Mouse (Mus musculus): Measurements from ENCODE around the gene Arhgap24. TPM values are rescaled to one million over a fixed set of nuclear protein-coding genes. Genes with fewer than 3 reads are reported as not detected.
A peak's percentile ranks its signal among the peaks of the same experiment; 100 is the strongest.

Gene Arhgap24
- polyA plus RNA-seq, 1 experiment from 2014 or later = 10.0 TPM

- Histone ChIP-seq H3K4me1 (ENCODE audit: control insufficient read depth, insufficient read depth, low read length) (no peaks in the 10 kb centered on the region), H3K4me2 (ENCODE audit: low read depth, low read length) (no peak overlapping the region), H3K4me3 (ENCODE audit: low read depth, low read length) (no peak overlapping the region), H3K9ac (replicated peaks; ENCODE audit: low read length) (no peak overlapping the region), H3K36me3 (replicated peaks; ENCODE audit: control insufficient read depth, insufficient read depth, low read depth, low read length) (no peaks in the 10 kb centered on the region), H3K27ac (replicated peaks; ENCODE audit: low read depth, low read length) (no peak overlapping the region), H3K9me3 (replicated peaks; ENCODE audit: control insufficient read depth, low read length) (no peaks in the 10 kb centered on the region), H3K27me3 (ENCODE audit: control insufficient read depth, insufficient read depth, low read length) (no peaks in the 10 kb centered on the region)
- ATAC-seq (replicated peaks; ENCODE audit: insufficient number of reproducible peaks, low FRiP score, low TSS enrichment, low read depth) (no peak), DNase-seq (ENCODE audit: low spot score) (no peak)
- WGBS = 59% methylated on average over 2 of the region's 2 CpGs
Measured at GRCm38 (mm10) chr5:102626671-102627070, 145.5 kb downstream of the Arhgap24 start.

GRCm38 (mm10) chr5:102629362-102629771 is 148.2 kb downstream of the Arhgap24 start:
- Histone ChIP-seq H3K36me3 (replicated peaks; ENCODE audit: control insufficient read depth, insufficient read depth, low read depth, low read length) (no peaks in the 10 kb centered on the region), H3K4me3 (ENCODE audit: low read depth, low read length) (no peak overlapping the region), H3K27me3 (ENCODE audit: control insufficient read depth, insufficient read depth, low read length) (no peaks in the 10 kb centered on the region), H3K27ac (replicated peaks; ENCODE audit: low read depth, low read length) (no peak overlapping the region), H3K4me1 (ENCODE audit: control insufficient read depth, insufficient read depth, low read length) (no peaks in the 10 kb centered on the region), H3K9ac (replicated peaks; ENCODE audit: low read length) (no peak overlapping the region), H3K4me2 (ENCODE audit: low read depth, low read length) (no peak overlapping the region), H3K9me3 (replicated peaks; ENCODE audit: control insufficient read depth, low read length) (no peaks in the 10 kb centered on the region)
- no peak for ATAC-seq (replicated peaks; ENCODE audit: insufficient number of reproducible peaks, low FRiP score, low TSS enrichment, low read depth)
- WGBS = 47% methylated on average over 11 of the region's 11 CpGs
- DNase-seq (ENCODE audit: low spot score) = peak; percentile 47

- ATAC-seq (replicated peaks; ENCODE audit: insufficient number of reproducible peaks, low FRiP score, low TSS enrichment, low read depth) (no peak), DNase-seq (ENCODE audit: low spot score) (no peak)
- no peak overlapping the region for H3K4me3 ChIP-seq (ENCODE audit: low read depth, low read length)
- no peaks in the 10 kb centered on the region for H3K27me3 ChIP-seq (ENCODE audit: control insufficient read depth, insufficient read depth, low read length)
- no peaks in the 10 kb centered on the region for H3K36me3 ChIP-seq (replicated peaks; ENCODE audit: control insufficient read depth, insufficient read depth, low read depth, low read length)
- no peaks in the 10 kb centered on the region for H3K4me1 ChIP-seq (ENCODE audit: control insufficient read depth, insufficient read depth, low read length)
- H3K4me2 ChIP-seq (ENCODE audit: low read depth, low read length) = no peak overlapping the region
- H3K9me3 ChIP-seq (replicated peaks; ENCODE audit: control insufficient read depth, low read length) = no peaks in the 10 kb centered on the region
- no peak overlapping the region for H3K27ac ChIP-seq (replicated peaks; ENCODE audit: low read depth, low read length)
- 87% methylated on average over 4 of the region's 4 CpGs for WGBS
- H3K9ac ChIP-seq (replicated peaks; ENCODE audit: low read length) = no peak overlapping the region
Measured at GRCm38 (mm10) chr5:102635591-102635990, 154.4 kb downstream of the Arhgap24 start.

- no peaks in the 10 kb centered on the region for H3K27me3 ChIP-seq (ENCODE audit: control insufficient read depth, insufficient read depth, low read length)
- H3K4me2 ChIP-seq (ENCODE audit: low read depth, low read length) = no peak overlapping the region
Measured at GRCm38 (mm10) chr5:102639782-102640559, 158.8 kb downstream of the Arhgap24 start.

GRCm38 (mm10) chr5:102643364-102643763 is 162.2 kb downstream of the Arhgap24 start:
- Histone ChIP-seq H3K27ac (replicated peaks; ENCODE audit: low read depth, low read length) (no peak overlapping the region), H3K4me2 (ENCODE audit: low read depth, low read length) (no peak overlapping the region), H3K27me3 (ENCODE audit: control insufficient read depth, insufficient read depth, low read length) (no peaks in the 10 kb centered on the region), H3K9ac (replicated peaks; ENCODE audit: low read length) (no peak overlapping the region), H3K9me3 (replicated peaks; ENCODE audit: control insufficient read depth, low read length) (no peaks in the 10 kb centered on the region), H3K36me3 (replicated peaks; ENCODE audit: control insufficient read depth, insufficient read depth, low read depth, low read length) (no peaks in the 10 kb centered on the region), H3K4me3 (ENCODE audit: low read depth, low read length) (no peak overlapping the region), H3K4me1 (ENCODE audit: control insufficient read depth, insufficient read depth, low read length) (no peaks in the 10 kb centered on the region)
- DNase-seq (ENCODE audit: low spot score) (no peak), ATAC-seq (replicated peaks; ENCODE audit: insufficient number of reproducible peaks, low FRiP score, low TSS enrichment, low read depth) (no peak)
- WGBS = 87% methylated on average over 7 of the region's 7 CpGs

More at GRCm38 (mm10) chr5:102639782-102640559, 158.8 kb downstream of the Arhgap24 start:
- 44% methylated on average over 7 of the region's 7 CpGs for WGBS
- Histone ChIP-seq H3K36me3 (replicated peaks; ENCODE audit: control insufficient read depth, insufficient read depth, low read depth, low read length) (no peaks in the 10 kb centered on the region), H3K4me3 (ENCODE audit: low read depth, low read length) (no peak overlapping the region), H3K9me3 (replicated peaks; ENCODE audit: control insufficient read depth, low read length) (no peaks in the 10 kb centered on the region), H3K27ac (replicated peaks; ENCODE audit: low read depth, low read length) (no peak overlapping the region), H3K9ac (replicated peaks; ENCODE audit: low read length) (no peak overlapping the region), H3K4me1 (ENCODE audit: control insufficient read depth, insufficient read depth, low read length) (no peaks in the 10 kb centered on the region)
- DNase-seq (ENCODE audit: low spot score) (peak; percentile 74), ATAC-seq (replicated peaks; ENCODE audit: insufficient number of reproducible peaks, low FRiP score, low TSS enrichment, low read depth) (0 out of 2 replicates have a peak, but pooled peaks have one; percentile 59)

- no peak for DNase-seq (ENCODE audit: low spot score)
- Histone ChIP-seq H3K27me3 (ENCODE audit: control insufficient read depth, insufficient read depth, low read length) (no peaks in the 10 kb centered on the region), H3K9ac (replicated peaks; ENCODE audit: low read length) (no peak overlapping the region), H3K27ac (replicated peaks; ENCODE audit: low read depth, low read length) (no peak overlapping the region), H3K4me3 (ENCODE audit: low read depth, low read length) (no peak overlapping the region), H3K36me3 (replicated peaks; ENCODE audit: control insufficient read depth, insufficient read depth, low read depth, low read length) (no peaks in the 10 kb centered on the region), H3K4me2 (ENCODE audit: low read depth, low read length) (no peak overlapping the region), H3K4me1 (ENCODE audit: control insufficient read depth, insufficient read depth, low read length) (no peaks in the 10 kb centered on the region), H3K9me3 (replicated peaks; ENCODE audit: control insufficient read depth, low read length) (no peaks in the 10 kb centered on the region)
- WGBS = 87% methylated on average over 4 of the region's 4 CpGs
- ATAC-seq (replicated peaks; ENCODE audit: insufficient number of reproducible peaks, low FRiP score, low TSS enrichment, low read depth) = no peak
Measured at GRCm38 (mm10) chr5:102643820-102644219, 162.6 kb downstream of the Arhgap24 start.

- no peak overlapping the region for H3K9ac ChIP-seq (replicated peaks; ENCODE audit: low read length)
- no peaks in the 10 kb centered on the region for H3K4me1 ChIP-seq (ENCODE audit: control insufficient read depth, insufficient read depth, low read length)
- ATAC-seq (replicated peaks; ENCODE audit: insufficient number of reproducible peaks, low FRiP score, low TSS enrichment, low read depth) (no peak), DNase-seq (ENCODE audit: low spot score) (no peak)
- no peak overlapping the region for H3K4me3 ChIP-seq (ENCODE audit: low read depth, low read length)
- no peaks in the 10 kb centered on the region for H3K9me3 ChIP-seq (replicated peaks; ENCODE audit: control insufficient read depth, low read length)
- H3K27me3 ChIP-seq (ENCODE audit: control insufficient read depth, insufficient read depth, low read length) = no peaks in the 10 kb centered on the region
- H3K4me2 ChIP-seq (ENCODE audit: low read depth, low read length) = no peak overlapping the region
- H3K27ac ChIP-seq (replicated peaks; ENCODE audit: low read depth, low read length) = no peak overlapping the region
- H3K36me3 ChIP-seq (replicated peaks; ENCODE audit: control insufficient read depth, insufficient read depth, low read depth, low read length) = no peaks in the 10 kb centered on the region
Measured at GRCm38 (mm10) chr5:102659061-102659460, 177.9 kb downstream of the Arhgap24 start.

- WGBS = 37% methylated on average over 13 of the region's 13 CpGs
- H3K27ac ChIP-seq (replicated peaks; ENCODE audit: low read depth, low read length) = no peak overlapping the region
- no peaks in the 10 kb centered on the region for H3K4me1 ChIP-seq (ENCODE audit: control insufficient read depth, insufficient read depth, low read length)
- H3K4me2 ChIP-seq (ENCODE audit: low read depth, low read length) = no peak overlapping the region
- DNase-seq (ENCODE audit: low spot score) = peak; percentile 79
- no peaks in the 10 kb centered on the region for H3K9me3 ChIP-seq (replicated peaks; ENCODE audit: control insufficient read depth, low read length)
- no peaks in the 10 kb centered on the region for H3K36me3 ChIP-seq (replicated peaks; ENCODE audit: control insufficient read depth, insufficient read depth, low read depth, low read length)
- no peak overlapping the region for H3K9ac ChIP-seq (replicated peaks; ENCODE audit: low read length)
- no peaks in the 10 kb centered on the region for H3K27me3 ChIP-seq (ENCODE audit: control insufficient read depth, insufficient read depth, low read length)
- no peak overlapping the region for H3K4me3 ChIP-seq (ENCODE audit: low read depth, low read length)
- ATAC-seq (replicated peaks; ENCODE audit: insufficient number of reproducible peaks, low FRiP score, low TSS enrichment, low read depth) = peak; percentile 39; the same call in 1 of the 2 replicates
Measured at GRCm38 (mm10) chr5:102664988-102665726, 184.0 kb downstream of the Arhgap24 start.

Data from embryonic facial prominence, embryonic 11.5 days (tissue).